Mouse (Mus musculus) intestine, postnatal 0 days (tissue): ENCODE results near the gene Clcn6. TPM values are rescaled to one million over a fixed set of nuclear protein-coding genes. Genes with fewer than 3 reads are reported as not detected.

Experiments
- ATAC-seq: fragments of 200-750 bp; cut with Nextera tagmentation; 2 replicates; pipeline ENCODE4 v1.8.0; 2017; ENCODE audit warnings: mild to moderate bottlenecking, moderate TSS enrichment, moderate library complexity
- H3K27ac ChIP-seq: fragments of 300-500 bp; sonication (generic); 2 replicates; pipeline ENCODE4 v1.5.1; 2014; ENCODE audit warnings: mild to moderate bottlenecking, low read depth, low read length, moderate library complexity
- H3K27me3 ChIP-seq: fragments of 300-500 bp; sonication (generic); replicated peaks from 2 replicates; pipeline ENCODE4 v1.6.1; 2014; ENCODE audit warnings: low read length, mixed read lengths; ENCODE audit not compliant: control insufficient read depth, insufficient read depth
- H3K36me3 ChIP-seq: fragments of 300-500 bp; sonication (generic); 2 replicates; pipeline ENCODE4 v1.6.1; 2014; ENCODE audit warnings: mild to moderate bottlenecking, moderate library complexity; ENCODE audit not compliant: control insufficient read depth, insufficient read depth
- H3K4me1 ChIP-seq: fragments of 300-500 bp; sonication (generic); replicated peaks from 2 replicates; pipeline ENCODE4 v1.6.1; 2014; ENCODE audit warnings: antibody characterized with exemption, low read length, mixed read lengths; ENCODE audit not compliant: control insufficient read depth, insufficient read depth
- H3K4me2 ChIP-seq: fragments of 300-500 bp; sonication (generic); replicated peaks from 2 replicates; pipeline ENCODE4 v1.6.1; 2014; ENCODE audit warnings: low read depth, mild to moderate bottlenecking, moderate library complexity
- H3K4me3 ChIP-seq: fragments of 300-500 bp; sonication (generic); 2 replicates; pipeline ENCODE4 v1.5.1; 2014; ENCODE audit warnings: low read depth, low read length
- H3K9ac ChIP-seq: fragments of 300-500 bp; sonication (generic); 2 replicates; pipeline ENCODE4 v1.6.1; 2014; ENCODE audit warnings: mild to moderate bottlenecking, low read depth, low read length
- H3K9me3 ChIP-seq: fragments of 300-500 bp; sonication (generic); 2 replicates; pipeline ENCODE4 v1.6.1; 2016; ENCODE audit warnings: mixed run types; ENCODE audit not compliant: control insufficient read depth
- CTCF ChIP-seq: sonication (generic); IDR thresholded peaks from 2 replicates; pipeline ENCODE4 v1.5.1; 2016; ENCODE audit warnings: low read depth, mild to moderate bottlenecking, control low read depth, antibody characterized with exemption, moderate library complexity
- WGBS: fragments of 180-500 bp; shearing (Covaris S2); extraction: QIAGEN DNeasy Blood & Tissue Kit; methylation state at CpG from one replicate; pipeline ENCODE4 v1.1.7; 2014; 5-methylcytosine and 5-hydroxymethylcytosine counted together
- polyA plus RNA-seq: library from polyadenylated mRNA; unstranded; fragments of >200 nt; fragmentation: Nextera tagmentation; extraction: Ambion mirVana; gene quantifications from 2 replicates; pipeline ENCODE4 v1.2.1, GENCODE M21; 2015

The Clcn6 gene
- polyA plus RNA-seq, 1 experiment from 2014 or later, result 2.5 TPM

- Histone ChIP-seq H3K27me3 (no peaks in the 10 kb centered on the region), H3K4me1 (no peaks in the 10 kb centered on the region), H3K9ac (no peak overlapping the region), H3K4me3 (no peak overlapping the region), H3K27ac (no peak overlapping the region), H3K36me3 (no peaks in the 10 kb centered on the region), H3K9me3 (no peaks in the 10 kb centered on the region), H3K4me2 (no peak overlapping the region)
- TF ChIP-seq CTCF, result no peak
- 89% methylated on average over 8 of the region's 8 CpGs for WGBS
- ATAC-seq, result no peak
Measured at GRCm38 (mm10) chr4:148067346-148067745, 28.7 kb upstream of the Clcn6 start.

GRCm38 (mm10) chr4:148066401-148066744, 27.8 kb upstream of the Clcn6 start:
- Histone ChIP-seq H3K36me3 (no peaks in the 10 kb centered on the region), H3K4me1 (no peaks in the 10 kb centered on the region), H3K9me3 (no peaks in the 10 kb centered on the region), H3K27ac (no peak overlapping the region), H3K4me2 (no peak overlapping the region), H3K27me3 (no peaks in the 10 kb centered on the region), H3K9ac (no peak overlapping the region), H3K4me3 (no peak overlapping the region)
- WGBS, result 62% methylated on average over 9 of the region's 9 CpGs
- TF ChIP-seq CTCF, result no peak
- no peak for ATAC-seq

GRCm38 (mm10) chr4:148065702-148066400, 27.2 kb upstream of the Clcn6 start:
- peak; percentile 38 for TF ChIP-seq CTCF
- Histone ChIP-seq H3K9me3 (no peaks in the 10 kb centered on the region), H3K27me3 (no peaks in the 10 kb centered on the region), H3K9ac (no peak overlapping the region), H3K36me3 (no peaks in the 10 kb centered on the region), H3K4me1 (no peaks in the 10 kb centered on the region), H3K4me2 (no peak overlapping the region), H3K4me3 (no peak overlapping the region), H3K27ac (no peak overlapping the region)
- 51% methylated on average over 6 of the region's 6 CpGs for WGBS
- no peak for ATAC-seq

GRCm38 (mm10) chr4:148061086-148061480, 22.5 kb upstream of the Clcn6 start:
- H3K4me2 ChIP-seq, result no peak overlapping the region
- ATAC-seq, result no peak
- TF ChIP-seq CTCF, result no peak
- 85% methylated on average over 9 of the region's 9 CpGs for WGBS
- H3K4me1 ChIP-seq, result no peaks in the 10 kb centered on the region
- no peak overlapping the region for H3K9ac ChIP-seq
- no peak overlapping the region for H3K27ac ChIP-seq
- H3K36me3 ChIP-seq, result peaks cover 23% of the 10 kb centered on the region
- no peaks in the 10 kb centered on the region for H3K9me3 ChIP-seq
- no peak overlapping the region for H3K4me3 ChIP-seq
- no peaks in the 10 kb centered on the region for H3K27me3 ChIP-seq

GRCm38 (mm10) chr4:148060120-148061085, 21.8 kb upstream of the Clcn6 start:
- ATAC-seq, result peak; percentile 53; the same call in 1 of the 2 replicates
- H3K36me3 ChIP-seq, result peaks cover 30% of the 10 kb centered on the region
- no peaks in the 10 kb centered on the region for H3K9me3 ChIP-seq
- no peak overlapping the region for H3K9ac ChIP-seq
- H3K27me3 ChIP-seq, result no peaks in the 10 kb centered on the region
- peak; percentile 80 for TF ChIP-seq CTCF
- H3K4me1 ChIP-seq, result no peaks in the 10 kb centered on the region
- no peak overlapping the region for H3K4me3 ChIP-seq
- no peak overlapping the region for H3K4me2 ChIP-seq
- H3K27ac ChIP-seq, result no peak overlapping the region
- WGBS, result 49% methylated on average over 13 of the region's 13 CpGs

GRCm38 (mm10) chr4:148058993-148059392, 20.4 kb upstream of the Clcn6 start:
- no peak overlapping the region for H3K4me3 ChIP-seq
- WGBS, result 88% methylated on average over 6 of the region's 6 CpGs
- ATAC-seq, result no peak

More at GRCm38 (mm10) chr4:148058993-148059392, 20.4 kb upstream of the Clcn6 start:
- Histone ChIP-seq H3K4me1 (no peaks in the 10 kb centered on the region), H3K27ac (no peak overlapping the region), H3K27me3 (no peaks in the 10 kb centered on the region), H3K4me2 (no peak overlapping the region), H3K36me3 (peaks cover 43% of the 10 kb centered on the region), H3K9ac (no peak overlapping the region), H3K9me3 (no peaks in the 10 kb centered on the region)
- no peak for TF ChIP-seq CTCF
